Mouse (Mus musculus) limb, embryonic 11.5 days (tissue): ENCODE data around the gene Plppr1. TPM values are rescaled to one million over a fixed set of nuclear protein-coding genes. Genes with fewer than 3 reads are reported as not detected.
"Not testable (repeated sequence)": the region's sequence is repeated elsewhere in the genome, so short reads cannot be mapped to it uniquely, and the experiment has no call there.

Experiments
- ATAC-seq: fragments of 200-750 bp; cut with Nextera tagmentation; 2 replicates; pipeline ENCODE4 v1.8.0; 2017; ENCODE audit warnings: low read depth; ENCODE audit not compliant: insufficient number of reproducible peaks, low FRiP score, low TSS enrichment
- DNase-seq: peaks from one replicate; pipeline ENCODE4 v3.0.0-alpha.2; 2015; ENCODE audit warnings: low spot score
- H3K27ac ChIP-seq: fragments of 300-500 bp; sonication (generic); replicated peaks from 2 replicates; pipeline ENCODE4 v1.5.1; 2014; ENCODE audit warnings: low read depth, mild to moderate bottlenecking, low read length
- H3K27me3 ChIP-seq: fragments of 300-500 bp; sonication (generic); 2 replicates; pipeline ENCODE4 v1.6.1; 2014; ENCODE audit warnings: mild to moderate bottlenecking, low read length, mixed read lengths; ENCODE audit not compliant: control insufficient read depth, insufficient read depth
- H3K36me3 ChIP-seq: fragments of 300-500 bp; sonication (generic); 2 replicates; pipeline ENCODE4 v1.6.1; 2014; ENCODE audit warnings: mild to moderate bottlenecking, low read length, moderate library complexity, mixed read lengths; ENCODE audit not compliant: control insufficient read depth, insufficient read depth
- H3K4me1 ChIP-seq: fragments of 300-500 bp; sonication (generic); 2 replicates; pipeline ENCODE4 v1.6.1; 2014; ENCODE audit warnings: low read length, mixed read lengths; ENCODE audit not compliant: control insufficient read depth, insufficient read depth
- H3K4me2 ChIP-seq: fragments of 300-500 bp; sonication (generic); 2 replicates; pipeline ENCODE4 v1.6.1; 2014; ENCODE audit warnings: low read depth, mild to moderate bottlenecking, moderate library complexity; ENCODE audit not compliant: severe bottlenecking
- H3K4me3 ChIP-seq: fragments of 300-500 bp; sonication (generic); 2 replicates; pipeline ENCODE4 v1.5.1; 2014; ENCODE audit warnings: low read depth, low read length
- H3K9ac ChIP-seq: fragments of 300-500 bp; sonication (generic); 2 replicates; pipeline ENCODE4 v1.6.1; 2014; ENCODE audit warnings: mild to moderate bottlenecking, low read length
- H3K9me3 ChIP-seq: fragments of 300-500 bp; sonication (generic); 2 replicates; pipeline ENCODE4 v1.6.1; 2016; ENCODE audit warnings: low read length; ENCODE audit not compliant: control insufficient read depth
- WGBS: fragments of 180-500 bp; shearing (Covaris S2); extraction: QIAGEN DNeasy Blood & Tissue Kit; methylation state at CpG from one replicate; pipeline ENCODE4 v1.1.7; 2014; 5-methylcytosine and 5-hydroxymethylcytosine counted together
- polyA plus RNA-seq: library from polyadenylated mRNA; unstranded; fragments of >200 nt; fragmentation: Nextera tagmentation; extraction: Ambion mirVana; gene quantifications from 2 replicates; pipeline ENCODE4 v1.2.1, GENCODE M21; 2014

Gene Plppr1
- polyA plus RNA-seq, 1 experiment from 2014 or later, result 2.9 TPM

GRCm38 (mm10) chr4:49340091-49340490 is 281.0 kb downstream of the Plppr1 start:
- H3K9ac ChIP-seq, ATAC-seq, H3K27ac ChIP-seq, H3K4me2 ChIP-seq, H3K36me3 ChIP-seq, H3K4me3 ChIP-seq, H3K9me3 ChIP-seq, H3K27me3 ChIP-seq, DNase-seq, H3K4me1 ChIP-seq: not testable (repeated sequence)
- 78% methylated on average over 3 of the region's 3 CpGs for WGBS

- H3K9ac ChIP-seq, H3K4me2 ChIP-seq, H3K4me1 ChIP-seq, H3K27ac ChIP-seq, H3K4me3 ChIP-seq, H3K9me3 ChIP-seq, H3K36me3 ChIP-seq, ATAC-seq, DNase-seq, H3K27me3 ChIP-seq: not testable (repeated sequence)
- WGBS, result 75% methylated on average over 1 of the region's 1 CpGs
Observed at GRCm38 (mm10) chr4:49348001-49348400, 288.9 kb downstream of the Plppr1 start.

GRCm38 (mm10) chr4:49348677-49349076 is 289.6 kb downstream of the Plppr1 start:
- H3K4me3 ChIP-seq, result no peak overlapping the region
- H3K4me2 ChIP-seq, result no peak overlapping the region
- H3K27me3 ChIP-seq, result no peaks in the 10 kb centered on the region
- no peaks in the 10 kb centered on the region for H3K4me1 ChIP-seq
- no peak overlapping the region for H3K27ac ChIP-seq
- 83% methylated on average over 2 of the region's 2 CpGs for WGBS
- no peaks in the 10 kb centered on the region for H3K9me3 ChIP-seq
- H3K9ac ChIP-seq, result no peak overlapping the region
- ATAC-seq (no peak), DNase-seq (no peak)
- no peaks in the 10 kb centered on the region for H3K36me3 ChIP-seq

GRCm38 (mm10) chr4:49350470-49350869 is 291.4 kb downstream of the Plppr1 start:
- 89% methylated on average over 4 of the region's 4 CpGs for WGBS
- Histone ChIP-seq H3K9ac (no peak overlapping the region), H3K4me3 (no peak overlapping the region), H3K27ac (no peak overlapping the region), H3K4me2 (no peak overlapping the region), H3K27me3 (no peaks in the 10 kb centered on the region), H3K36me3 (no peaks in the 10 kb centered on the region), H3K9me3 (no peaks in the 10 kb centered on the region), H3K4me1 (no peaks in the 10 kb centered on the region)
- DNase-seq (no peak), ATAC-seq (no peak)

- no peak overlapping the region for H3K9ac ChIP-seq
- DNase-seq (no peak), ATAC-seq (no peak)
- no peak overlapping the region for H3K27ac ChIP-seq
- H3K4me1 ChIP-seq, result no peaks in the 10 kb centered on the region
- H3K9me3 ChIP-seq, result no peaks in the 10 kb centered on the region
- H3K4me3 ChIP-seq, result no peak overlapping the region
- WGBS, result 74% methylated on average over 2 of the region's 2 CpGs
- H3K4me2 ChIP-seq, result no peak overlapping the region
- no peaks in the 10 kb centered on the region for H3K27me3 ChIP-seq
- H3K36me3 ChIP-seq, result no peaks in the 10 kb centered on the region
Observed at GRCm38 (mm10) chr4:49357097-49357496, 298.0 kb downstream of the Plppr1 start.

- H3K4me1 ChIP-seq, ATAC-seq, H3K4me3 ChIP-seq, H3K27ac ChIP-seq, H3K9me3 ChIP-seq, H3K27me3 ChIP-seq, H3K4me2 ChIP-seq, DNase-seq, H3K36me3 ChIP-seq, H3K9ac ChIP-seq: not testable (repeated sequence)
- WGBS, result 85% methylated on average over 3 of the region's 3 CpGs
Observed at GRCm38 (mm10) chr4:49368046-49368445, 309.0 kb downstream of the Plppr1 start.

GRCm38 (mm10) chr4:49383576-49384318 is 324.7 kb downstream of the Plppr1 start:
- not testable (repeated sequence) for H3K9me3 ChIP-seq, ATAC-seq
- WGBS, result 71% methylated on average over 1 of the region's 2 CpGs

GRCm38 (mm10) chr4:49386873-49387272 is 327.8 kb downstream of the Plppr1 start:
- Histone ChIP-seq H3K36me3 (no peaks in the 10 kb centered on the region), H3K27ac (no peak overlapping the region), H3K9me3 (no peaks in the 10 kb centered on the region), H3K4me2 (no peak overlapping the region), H3K4me1 (no peaks in the 10 kb centered on the region), H3K4me3 (no peak overlapping the region), H3K27me3 (no peaks in the 10 kb centered on the region), H3K9ac (no peak overlapping the region)
- DNase-seq, result no peak
- no peak for ATAC-seq
- WGBS, result 54% methylated on average over 2 of the region's 2 CpGs

More at GRCm38 (mm10) chr4:49383576-49384318, 324.7 kb downstream of the Plppr1 start:
- not testable (repeated sequence) for DNase-seq, H3K4me2 ChIP-seq, H3K27ac ChIP-seq, H3K4me1 ChIP-seq, H3K36me3 ChIP-seq, H3K27me3 ChIP-seq, H3K9ac ChIP-seq, H3K4me3 ChIP-seq
